Mouse (Mus musculus): Measurements from ENCODE around the gene Fryl. TPM values are rescaled to one million over a fixed set of nuclear protein-coding genes. Genes with fewer than 3 reads are reported as not detected.

Fryl gene
- polyA plus RNA-seq, 2 experiments: 26.1 to 26.7 TPM

- Histone ChIP-seq H3K36me3 (ENCODE audit: control insufficient read depth, insufficient read depth, low read length) (no peaks in the 10 kb centered on the region), H3K4me1 (ENCODE audit: control insufficient read depth, insufficient read depth, low read length) (peaks cover 9% of the 10 kb centered on the region; the same call in 1 of the 2 replicates), H3K27ac (replicated peaks; ENCODE audit: low read depth, low read length) (no peak overlapping the region), H3K4me2 (replicated peaks; ENCODE audit: low read depth, low read length, severe bottlenecking) (no peak overlapping the region), H3K9me3 (ENCODE audit: control insufficient read depth, low read length) (no peaks in the 10 kb centered on the region), H3K9ac (ENCODE audit: low read depth, low read length, severe bottlenecking) (no peak overlapping the region), H3K4me3 (replicated peaks; ENCODE audit: low read length) (no peak overlapping the region), H3K27me3 (ENCODE audit: control insufficient read depth, insufficient read depth, low read length) (no peaks in the 10 kb centered on the region)
- DNase-seq (ENCODE audit: low spot score) (no peak), ATAC-seq (ENCODE audit: low FRiP score, low read depth) (no peak)
- no peak for TF ChIP-seq POLR2A (IDR thresholded peaks at IDR 0.05; ENCODE audit: borderline replicate concordance, extremely low read depth, insufficient read depth, insufficient read length)
- 29% methylated on average over 6 of the region's 6 CpGs for WGBS
These were observed 19.5 kb downstream of the Fryl start for GRCm38 (mm10) chr5:73236894-73237334.

- no peak for ATAC-seq (ENCODE audit: low FRiP score, low read depth)
- Histone ChIP-seq H3K9ac (ENCODE audit: low read depth, low read length, severe bottlenecking) (no peak overlapping the region), H3K4me3 (replicated peaks; ENCODE audit: low read length) (no peak overlapping the region), H3K4me1 (ENCODE audit: control insufficient read depth, insufficient read depth, low read length) (peaks cover 9% of the 10 kb centered on the region; the same call in 1 of the 2 replicates), H3K9me3 (ENCODE audit: control insufficient read depth, low read length) (no peaks in the 10 kb centered on the region), H3K27me3 (ENCODE audit: control insufficient read depth, insufficient read depth, low read length) (no peaks in the 10 kb centered on the region), H3K4me2 (replicated peaks; ENCODE audit: low read depth, low read length, severe bottlenecking) (no peak overlapping the region), H3K36me3 (ENCODE audit: control insufficient read depth, insufficient read depth, low read length) (no peaks in the 10 kb centered on the region), H3K27ac (replicated peaks; ENCODE audit: low read depth, low read length) (no peak overlapping the region)
- TF ChIP-seq POLR2A (IDR thresholded peaks at IDR 0.05; ENCODE audit: borderline replicate concordance, extremely low read depth, insufficient read depth, insufficient read length): no peak
- no peak for DNase-seq (ENCODE audit: low spot score)
- 65% methylated on average over 5 of the region's 5 CpGs for WGBS
These were observed 21.2 kb downstream of the Fryl start for GRCm38 (mm10) chr5:73235201-73235600.

DNA sequence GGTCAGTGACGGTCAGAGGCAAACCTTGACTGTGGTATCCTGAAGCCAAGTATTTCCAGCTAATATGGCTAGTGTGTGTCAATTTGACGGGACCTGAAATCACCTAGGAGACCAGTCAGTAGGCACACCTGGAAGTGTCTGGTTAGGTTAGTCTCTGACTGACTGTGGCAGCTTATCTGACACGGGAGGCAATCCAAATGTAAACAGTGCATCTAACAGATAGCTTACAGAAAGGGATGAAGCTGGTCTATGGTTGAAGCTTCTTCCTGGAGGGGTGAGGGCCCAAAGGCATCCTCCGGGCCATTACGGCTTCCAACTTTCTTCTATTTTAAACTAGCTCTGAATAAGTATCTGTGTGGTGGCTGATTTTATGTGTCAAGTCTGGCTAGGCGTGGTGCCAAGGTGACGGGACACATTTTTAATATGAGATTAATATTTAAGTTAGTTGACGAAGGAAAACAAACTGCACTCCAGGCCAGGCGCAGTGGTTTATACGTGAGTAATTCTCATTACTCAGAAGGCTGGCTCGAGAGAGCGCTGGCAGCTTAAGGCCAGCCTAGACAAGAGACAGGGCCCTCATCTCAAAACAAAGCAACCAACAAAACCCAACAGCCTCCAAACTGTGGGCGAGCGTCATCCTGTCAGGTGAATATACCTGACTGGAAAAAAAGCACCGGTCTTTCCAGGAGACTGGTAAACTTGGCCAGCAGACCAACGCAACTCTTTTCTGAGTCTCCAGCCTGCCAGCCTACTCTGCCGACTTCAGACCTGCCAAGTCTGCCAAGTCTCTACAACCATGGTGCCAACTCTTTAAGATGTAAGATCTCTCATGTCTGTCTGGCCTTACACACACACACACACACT, 23.2 kb downstream of the Fryl start:
- no peaks in the 10 kb centered on the region for H3K27me3 ChIP-seq (ENCODE audit: control insufficient read depth, insufficient read depth, low read length)
- H3K4me2 ChIP-seq (replicated peaks; ENCODE audit: low read depth, low read length, severe bottlenecking): no peak overlapping the region
- no peak overlapping the region for H3K9ac ChIP-seq (ENCODE audit: low read depth, low read length, severe bottlenecking)
- no peaks in the 10 kb centered on the region for H3K36me3 ChIP-seq (ENCODE audit: control insufficient read depth, insufficient read depth, low read length)
- ATAC-seq (ENCODE audit: low FRiP score, low read depth) (no peak), DNase-seq (ENCODE audit: low spot score) (no peak)
- no peak overlapping the region for H3K27ac ChIP-seq (replicated peaks; ENCODE audit: low read depth, low read length)
- no peak for TF ChIP-seq POLR2A (IDR thresholded peaks at IDR 0.05; ENCODE audit: borderline replicate concordance, extremely low read depth, insufficient read depth, insufficient read length)
- no peak overlapping the region for H3K4me3 ChIP-seq (replicated peaks; ENCODE audit: low read length)
- 73% methylated on average over 17 of the region's 17 CpGs for WGBS
- peaks cover 12% of the 10 kb centered on the region; the same call in 1 of the 2 replicates for H3K4me1 ChIP-seq (ENCODE audit: control insufficient read depth, insufficient read depth, low read length)
- H3K9me3 ChIP-seq (ENCODE audit: control insufficient read depth, low read length): no peaks in the 10 kb centered on the region

- ATAC-seq (ENCODE audit: low FRiP score, low read depth): no peak
- H3K9me3 ChIP-seq (ENCODE audit: control insufficient read depth, low read length): no peaks in the 10 kb centered on the region
- H3K27me3 ChIP-seq (ENCODE audit: control insufficient read depth, insufficient read depth, low read length): no peaks in the 10 kb centered on the region
- H3K27ac ChIP-seq (replicated peaks; ENCODE audit: low read depth, low read length): no peak overlapping the region
- no peak overlapping the region for H3K4me2 ChIP-seq (replicated peaks; ENCODE audit: low read depth, low read length, severe bottlenecking)
- no peak overlapping the region for H3K9ac ChIP-seq (ENCODE audit: low read depth, low read length, severe bottlenecking)
- TF ChIP-seq POLR2A (IDR thresholded peaks at IDR 0.05; ENCODE audit: borderline replicate concordance, extremely low read depth, insufficient read depth, insufficient read length): no peak
- no peak for DNase-seq (ENCODE audit: low spot score)
- 16% methylated on average over 9 of the region's 9 CpGs for WGBS
- peaks cover 12% of the 10 kb centered on the region; the same call in 1 of the 2 replicates for H3K4me1 ChIP-seq (ENCODE audit: control insufficient read depth, insufficient read depth, low read length)
- H3K36me3 ChIP-seq (ENCODE audit: control insufficient read depth, insufficient read depth, low read length): no peaks in the 10 kb centered on the region
- no peak overlapping the region for H3K4me3 ChIP-seq (replicated peaks; ENCODE audit: low read length)
These were observed 24.2 kb downstream of the Fryl start for GRCm38 (mm10) chr5:73232267-73232666.

DNA sequence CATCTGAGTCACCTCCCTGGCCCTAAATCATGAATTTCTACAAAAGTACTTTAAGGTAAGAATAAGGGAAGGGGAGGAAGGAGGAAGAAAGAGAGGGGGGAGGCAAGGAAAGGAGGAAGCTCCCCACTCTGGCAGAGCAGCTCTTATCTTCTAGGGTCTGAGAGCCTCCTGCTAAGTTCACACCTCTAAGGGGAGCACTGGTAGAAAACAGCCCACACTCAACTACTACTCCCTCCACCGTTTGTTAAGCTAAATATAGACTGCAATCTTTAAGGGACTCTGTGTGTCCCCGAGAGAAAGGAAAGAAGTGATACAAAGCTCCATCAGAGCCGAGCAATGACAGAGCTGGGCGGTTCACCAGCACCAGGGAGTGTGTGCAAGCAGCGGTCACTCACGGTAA, 24.6 kb downstream of the Fryl start:
- ATAC-seq (ENCODE audit: low FRiP score, low read depth) (no peak), DNase-seq (ENCODE audit: low spot score) (no peak)
- no peak for TF ChIP-seq POLR2A (IDR thresholded peaks at IDR 0.05; ENCODE audit: borderline replicate concordance, extremely low read depth, insufficient read depth, insufficient read length)
- Histone ChIP-seq H3K9me3 (ENCODE audit: control insufficient read depth, low read length) (no peaks in the 10 kb centered on the region), H3K27me3 (ENCODE audit: control insufficient read depth, insufficient read depth, low read length) (no peaks in the 10 kb centered on the region), H3K4me1 (ENCODE audit: control insufficient read depth, insufficient read depth, low read length) (peaks cover 12% of the 10 kb centered on the region; the same call in 1 of the 2 replicates), H3K9ac (ENCODE audit: low read depth, low read length, severe bottlenecking) (no peak overlapping the region), H3K4me2 (replicated peaks; ENCODE audit: low read depth, low read length, severe bottlenecking) (no peak overlapping the region), H3K27ac (replicated peaks; ENCODE audit: low read depth, low read length) (no peak overlapping the region), H3K36me3 (ENCODE audit: control insufficient read depth, insufficient read depth, low read length) (no peaks in the 10 kb centered on the region), H3K4me3 (replicated peaks; ENCODE audit: low read length) (no peak overlapping the region)
- WGBS: 3% methylated on average over 6 of the region's 6 CpGs

Data from limb, embryonic 14.5 days (tissue).